Mouse (Mus musculus) cerebellum, adult 8-10 months (tissue): ENCODE measurements around the gene Anapc4.

Experiments
- DNase-seq: peaks from one replicate; pipeline ENCODE4 v3.0.0; 2022

Anapc4 gene

GRCm38 (mm10) chr5:52833761-52834274 is at the start of gene Anapc4:
TSS of gene Anapc4 (plus strand) at chr5:52834012.
- DNase-seq: peak; percentile 99

- no peak for DNase-seq
These were observed 47.1 kb upstream of the Anapc4 start for GRCm38 (mm10) chr5:52786556-52787322.

- DNase-seq: no peak
These were observed 40.6 kb upstream of the Anapc4 start for GRCm38 (mm10) chr5:52793230-52793629.

GRCm38 (mm10) chr5:52794109-52794508 is 39.7 kb upstream of the Anapc4 start:
- no peak for DNase-seq

GRCm38 (mm10) chr5:52799274-52799985 is 34.4 kb upstream of the Anapc4 start:
- DNase-seq: no peak

- no peak for DNase-seq
These were observed 28.0 kb upstream of the Anapc4 start for GRCm38 (mm10) chr5:52805801-52806200.

- DNase-seq: no peak
These were observed 27.5 kb upstream of the Anapc4 start for GRCm38 (mm10) chr5:52806349-52806748.

- DNase-seq: no peak
These were observed 26.8 kb upstream of the Anapc4 start for GRCm38 (mm10) chr5:52807030-52807429.

- DNase-seq: no peak
These were observed 23.4 kb upstream of the Anapc4 start for GRCm38 (mm10) chr5:52810446-52810845.

GRCm38 (mm10) chr5:52811056-52811455 is 22.8 kb upstream of the Anapc4 start:
- no peak for DNase-seq

- DNase-seq: no peak
These were observed 21.4 kb upstream of the Anapc4 start for GRCm38 (mm10) chr5:52812456-52812855.

- no peak for DNase-seq
These were observed 20.5 kb upstream of the Anapc4 start for GRCm38 (mm10) chr5:52813312-52813711.

- no peak for DNase-seq
These were observed 15.1 kb upstream of the Anapc4 start for GRCm38 (mm10) chr5:52818676-52819075.

- DNase-seq: peak; percentile 43
These were observed 12.1 kb upstream of the Anapc4 start for GRCm38 (mm10) chr5:52821691-52822090.

GRCm38 (mm10) chr5:52827923-52828322 is 5.9 kb upstream of the Anapc4 start:
- DNase-seq: no peak

GRCm38 (mm10) chr5:52833005-52833404 is 807 bp upstream of the Anapc4 start:
- DNase-seq: peak; percentile 9

GRCm38 (mm10) chr5:52834386-52834785 is 574 bp downstream of the Anapc4 start:
- no peak for DNase-seq

GRCm38 (mm10) chr5:52844319-52844718 is 10.5 kb downstream of the Anapc4 start:
- DNase-seq: no peak

- DNase-seq: no peak
These were observed 21.9 kb downstream of the Anapc4 start for GRCm38 (mm10) chr5:52855727-52856126.

GRCm38 (mm10) chr5:52864446-52864845 is 30.6 kb downstream of the Anapc4 start:
- no peak for DNase-seq

GRCm38 (mm10) chr5:52865825-52866224 is 32.0 kb downstream of the Anapc4 start:
- peak; percentile 13 for DNase-seq

GRCm38 (mm10) chr5:52866361-52867155 is 32.7 kb downstream of the Anapc4 start:
- DNase-seq: no peak
